In the genomic region with DNA sequence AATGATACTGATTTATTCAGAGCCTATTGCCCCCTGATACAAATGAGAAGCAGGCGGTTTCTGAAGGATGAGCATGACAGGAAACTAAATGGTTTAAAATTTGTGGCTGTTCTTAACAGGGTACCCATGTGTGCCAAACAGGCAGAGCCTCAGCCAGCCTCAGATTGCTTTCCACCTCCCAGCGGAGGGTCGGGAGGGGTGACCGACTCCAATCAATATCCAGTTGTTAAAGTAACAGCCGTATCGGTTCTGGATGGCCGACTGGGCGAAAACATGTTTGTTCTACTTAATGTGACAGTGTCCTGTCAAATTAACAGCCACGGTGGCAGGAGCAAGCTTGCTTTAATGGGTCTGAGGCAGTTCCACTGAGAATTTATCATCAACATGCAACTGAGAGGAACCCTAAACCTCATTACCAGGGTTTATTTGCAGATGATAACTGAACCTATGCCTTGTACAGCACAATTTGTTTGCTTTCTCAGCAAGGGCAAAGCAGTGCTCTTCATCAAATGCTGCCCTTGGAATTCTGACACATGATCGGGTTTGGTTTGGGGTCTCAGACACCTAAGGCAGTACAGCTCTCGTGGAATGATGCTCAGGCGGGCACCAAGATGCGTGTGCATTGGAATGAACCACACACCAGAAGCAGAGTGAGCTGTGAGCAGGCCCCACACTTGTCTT, we compare ENCODE assay signal across 13 mouse cellular contexts.
DNase-seq lines count a peak whose midpoint lies in the region; ATAC-seq and TF ChIP-seq lines count a peak whose summit lies in the region.
"Had no signal": no experiment of that assay in that cellular context is flagged by ENCODE, and none has a peak within 500 bp of the region (broad histone marks: within the 10 kb centered on the region; RNA-seq: fewer than 3 reads in every experiment).

No protein-coding gene starts in this region.

- no peak for TF ChIP-seq POLR2A in cerebellum, adult 2 months (IDR thresholded peaks at IDR 0.05; ENCODE audit: borderline replicate concordance, insufficient read depth, low read length)

- H3K9me3 ChIP-seq in limb, embryonic 13.5 days: no peaks in the 10 kb centered on the region
- H3K9me3 ChIP-seq in limb, embryonic 10.5 days (replicated peaks): no peaks in the 10 kb centered on the region
- H3K9me3 ChIP-seq in hindbrain, embryonic 14.5 days (ENCODE audit: control insufficient read depth, low read length): no peaks in the 10 kb centered on the region
- no peaks in the 10 kb centered on the region for H3K9me3 ChIP-seq in midbrain, embryonic 15.5 days
- H3K9me3 ChIP-seq: lung, embryonic 15.5 days had no signal

- WGBS in limb, embryonic 13.5 days: 45% methylated on average over 13 of the region's 13 CpGs
- WGBS in limb, embryonic 10.5 days: 58% methylated on average over 13 of the region's 13 CpGs
- WGBS in hindbrain, embryonic 14.5 days: 23% methylated on average over 13 of the region's 13 CpGs
- WGBS in midbrain, embryonic 15.5 days: 23% methylated on average over 13 of the region's 13 CpGs
- 57% methylated on average over 13 of the region's 13 CpGs for WGBS in cerebellum, adult 2 months

- H3K4me2 ChIP-seq in limb, embryonic 13.5 days (replicated peaks): no peak overlapping the region
- no peak overlapping the region for H3K4me2 ChIP-seq in hindbrain, embryonic 14.5 days (replicated peaks)
- H3K4me2 ChIP-seq in midbrain, embryonic 15.5 days: no peak overlapping the region
- H3K4me2 ChIP-seq: lung, embryonic 15.5 days had no signal

- H3K9ac ChIP-seq in limb, embryonic 13.5 days: no peak overlapping the region
- H3K9ac ChIP-seq in hindbrain, embryonic 14.5 days: no peak overlapping the region
- no peak overlapping the region for H3K9ac ChIP-seq in midbrain, embryonic 15.5 days
- H3K9ac ChIP-seq: lung, embryonic 15.5 days had no signal

- H3K27me3 ChIP-seq in limb, embryonic 13.5 days: no peaks in the 10 kb centered on the region
- no peaks in the 10 kb centered on the region for H3K27me3 ChIP-seq in limb, embryonic 10.5 days (ENCODE audit: low read depth, poor library complexity, severe bottlenecking)
- peaks cover 3% of the 10 kb centered on the region for H3K27me3 ChIP-seq in hindbrain, embryonic 14.5 days (ENCODE audit: control insufficient read depth, insufficient read depth, low read length)
- no peaks in the 10 kb centered on the region for H3K27me3 ChIP-seq in midbrain, embryonic 15.5 days (replicated peaks)
- no peaks in the 10 kb centered on the region; the same call in 1 of the 2 replicates for H3K27me3 ChIP-seq in cerebellum, adult 2 months (ENCODE audit: control insufficient read depth, insufficient read depth, low read length)
- H3K27me3 ChIP-seq: lung, embryonic 15.5 days had no signal

- peak overlapping the region; percentile 58; the same call in 1 of the 2 replicates for H3K27ac ChIP-seq in limb, embryonic 13.5 days
- no peak overlapping the region for H3K27ac ChIP-seq in limb, embryonic 10.5 days
- peak overlapping the region; percentile 78 for H3K27ac ChIP-seq in hindbrain, embryonic 14.5 days
- H3K27ac ChIP-seq in midbrain, embryonic 15.5 days: peak overlapping the region; percentile 72
- H3K27ac ChIP-seq in cerebellum, adult 2 months (ENCODE audit: insufficient read depth, low read length): no peak overlapping the region
- no peak overlapping the region for H3K27ac ChIP-seq in gastrocnemius, adult 2 months
- H3K27ac ChIP-seq: lung, embryonic 15.5 days; stomach, postnatal 0 days had no signal

- intact Hi-C loops in gastrocnemius, adult 2 months (cut with DNase I): no loop called here

- ATAC-seq in limb, embryonic 13.5 days (ENCODE audit: low FRiP score, low read depth): no peak
- ATAC-seq in hindbrain, embryonic 14.5 days (ENCODE audit: low FRiP score): peak; percentile 59
- ATAC-seq in midbrain, embryonic 15.5 days (replicated peaks): peak; percentile 56
- ATAC-seq: CD4-positive, CD25-positive, alpha-beta regulatory T cell, adult 4 months had no signal

- no peak for DNase-seq in limb, embryonic 10.5 days (ENCODE audit: low spot score)
- no peak for DNase-seq in hindbrain, embryonic 14.5 days (ENCODE audit: low spot score)
- no peak for DNase-seq in cerebellum, adult 2 months
- DNase-seq in gastrocnemius, postnatal 25 days: no peak
- no peak for DNase-seq in urinary bladder, postnatal 10 days (ENCODE audit: low spot score)
- DNase-seq in gastrocnemius, adult 2 months: no peak
- DNase-seq: kidney, postnatal 10 days; layer of hippocampus, postnatal 36 days had no signal

- H3K4me1 ChIP-seq in limb, embryonic 13.5 days: peaks cover 18% of the 10 kb centered on the region
- no peaks in the 10 kb centered on the region for H3K4me1 ChIP-seq in limb, embryonic 10.5 days
- H3K4me1 ChIP-seq in hindbrain, embryonic 14.5 days (replicated peaks; ENCODE audit: control insufficient read depth, insufficient read depth, low read length): peaks cover 27% of the 10 kb centered on the region
- H3K4me1 ChIP-seq in midbrain, embryonic 15.5 days: peaks cover 20% of the 10 kb centered on the region
- H3K4me1 ChIP-seq in cerebellum, adult 2 months (ENCODE audit: control insufficient read depth, insufficient read depth, low read length): no peaks in the 10 kb centered on the region; the same call in 1 of the 2 replicates
- H3K4me1 ChIP-seq: lung, embryonic 15.5 days had no signal

- TF ChIP-seq CTCF in cerebellum, adult 2 months (IDR thresholded peaks at IDR 0.05; ENCODE audit: borderline replicate concordance, insufficient read depth, low read depth, low read length): no peak
- TF ChIP-seq CTCF in gastrocnemius, adult 2 months (IDR thresholded peaks at IDR 0.05): no peak

- no peaks in the 10 kb centered on the region for H3K36me3 ChIP-seq in limb, embryonic 13.5 days
- no peaks in the 10 kb centered on the region for H3K36me3 ChIP-seq in limb, embryonic 10.5 days
- H3K36me3 ChIP-seq in hindbrain, embryonic 14.5 days (replicated peaks; ENCODE audit: control insufficient read depth, insufficient read depth): no peaks in the 10 kb centered on the region
- no peaks in the 10 kb centered on the region for H3K36me3 ChIP-seq in midbrain, embryonic 15.5 days (replicated peaks)
- H3K36me3 ChIP-seq: lung, embryonic 15.5 days had no signal

- no peak overlapping the region for H3K4me3 ChIP-seq in limb, embryonic 13.5 days
- no peak overlapping the region for H3K4me3 ChIP-seq in limb, embryonic 10.5 days
- no peak overlapping the region for H3K4me3 ChIP-seq in hindbrain, embryonic 14.5 days (replicated peaks; ENCODE audit: low read length)
- no peak overlapping the region for H3K4me3 ChIP-seq in midbrain, embryonic 15.5 days
- no peak overlapping the region for H3K4me3 ChIP-seq in cerebellum, adult 2 months (replicated peaks; ENCODE audit: insufficient read depth, low read depth, low read length)
- H3K4me3 ChIP-seq in gastrocnemius, adult 2 months: no peak overlapping the region
- H3K4me3 ChIP-seq: lung, embryonic 15.5 days had no signal

Comparison
In these comparisons a context has a peak if more than half of its experiments do, and no peak if none do; other contexts are left out.
1. H3K27ac ChIP-seq: peak in limb, embryonic 13.5 days (single experiment), hindbrain, embryonic 14.5 days (single experiment) and midbrain, embryonic 15.5 days (single experiment); none in limb, embryonic 10.5 days (single experiment), cerebellum, adult 2 months (single experiment) and gastrocnemius, adult 2 months (single experiment).